Mouse (Mus musculus): ENCODE results near the gene Uxs1. TPM values are rescaled to one million over a fixed set of nuclear protein-coding genes. Genes with fewer than 3 reads are reported as not detected.

The Uxs1 gene
- polyA plus RNA-seq, 1 experiment from 2014 or later = 21.2 TPM

Other genes with a start within 250 kb of the Uxs1 start
- gene 1500015O10Rik, start 97.2 kb downstream of the Uxs1 start, polyA plus RNA-seq (2016; fragmentation: Nextera tagmentation; extraction: Ambion mirVana) = not detected in 2 replicates
- gene Tpp2, start 105.8 kb upstream of the Uxs1 start, polyA plus RNA-seq (2016; fragmentation: Nextera tagmentation; extraction: Ambion mirVana) = 70.7 and 77.7 TPM in 2 replicates
- gene Mettl21c, start 192.2 kb upstream of the Uxs1 start, polyA plus RNA-seq (2016; fragmentation: Nextera tagmentation; extraction: Ambion mirVana) = 0.31 and 0.58 TPM in 2 replicates
- 0.03 and 0.11 TPM in 2 replicates for gene Gm8251, start 234.1 kb upstream of the Uxs1 start, polyA plus RNA-seq (2016; fragmentation: Nextera tagmentation; extraction: Ambion mirVana)